Mouse (Mus musculus): Measurements from ENCODE around the gene Nf2.
"Not testable (repeated sequence)": the region's sequence is repeated elsewhere in the genome, so short reads cannot be mapped to it uniquely, and the experiment has no call there.

- not testable (repeated sequence) for TF ChIP-seq CTCF (IDR thresholded peaks at IDR 0.05; ENCODE audit: borderline replicate concordance, extremely low read depth, insufficient read depth, insufficient read length); POLR2A (IDR thresholded peaks at IDR 0.05; ENCODE audit: borderline replicate concordance, extremely low read depth, insufficient read depth, insufficient read length, poor library complexity, severe bottlenecking)
Observed at GRCm38 (mm10) chr11:4822446-4822842, 26.9 kb downstream of the Nf2 start.

Data from brain, embryonic 14.5 days (tissue).